Mouse (Mus musculus): ENCODE measurements around the gene 1700025B11Rik. TPM values are rescaled to one million over a fixed set of nuclear protein-coding genes. Genes with fewer than 3 reads are reported as not detected.

Gene 1700025B11Rik
- polyA plus RNA-seq (2015; fragmentation: Nextera tagmentation; extraction: Ambion mirVana), result not detected in 2 replicates

GRCm38 (mm10) chr15:77561792-77562191 lies at the start of gene 1700025B11Rik:
TSS of gene 1700025B11Rik (minus strand) at chr15:77561892.

GRCm38 (mm10) chr15:77598958-77599357 lies 37.3 kb upstream of the 1700025B11Rik start, which contains the start of gene Gm36245:
TSS of gene Gm36245 (plus strand) at chr15:77599258.

GRCm38 (mm10) chr15:77595961-77596360 lies 34.3 kb upstream of the 1700025B11Rik start, which contains the start of gene Apol10b:
TSS of gene Apol10b (minus strand) at chr15:77596125.

GRCm38 (mm10) chr15:77533216-77533615 lies 28.5 kb downstream of the 1700025B11Rik start, which contains the start of gene Apol7c:
TSS of gene Apol7c (minus strand) at chr15:77533316.

Other genes with a start within 250 kb of the 1700025B11Rik start
- gene Apol7a, start 162.8 kb downstream of the 1700025B11Rik start, polyA plus RNA-seq (2015; fragmentation: Nextera tagmentation; extraction: Ambion mirVana), result 0.88 and 1.2 TPM in 2 replicates
- gene Apol9a, start 150.8 kb downstream of the 1700025B11Rik start, polyA plus RNA-seq (2015; fragmentation: Nextera tagmentation; extraction: Ambion mirVana), result 1.2 and 2.3 TPM in 2 replicates
- gene Apol7b, start 114.4 kb downstream of the 1700025B11Rik start, polyA plus RNA-seq (2015; fragmentation: Nextera tagmentation; extraction: Ambion mirVana), result not detected in 2 replicates
- not detected in 2 replicates for gene Apol10a, start 84.8 kb downstream of the 1700025B11Rik start, polyA plus RNA-seq (2015; fragmentation: Nextera tagmentation; extraction: Ambion mirVana)
- gene Apol11a, start 53.6 kb downstream of the 1700025B11Rik start, polyA plus RNA-seq (2015; fragmentation: Nextera tagmentation; extraction: Ambion mirVana), result not detected in 2 replicates
- gene Apol7c, start 28.6 kb downstream of the 1700025B11Rik start, polyA plus RNA-seq (2015; fragmentation: Nextera tagmentation; extraction: Ambion mirVana), result not detected in 2 replicates
- gene Apol10b, start 34.2 kb upstream of the 1700025B11Rik start, polyA plus RNA-seq (2015; fragmentation: Nextera tagmentation; extraction: Ambion mirVana), result 0.65 TPM in 1 of 2 replicates, not detected in the other
- not detected in 2 replicates for gene Gm36245, start 37.4 kb upstream of the 1700025B11Rik start, polyA plus RNA-seq (2015; fragmentation: Nextera tagmentation; extraction: Ambion mirVana)
- 0.21 and 0.39 TPM in 2 replicates for gene Apol11b, start 81.4 kb upstream of the 1700025B11Rik start, polyA plus RNA-seq (2015; fragmentation: Nextera tagmentation; extraction: Ambion mirVana)
- 0.06 TPM in 1 of 2 replicates, not detected in the other for gene Apol7e, start 137.0 kb upstream of the 1700025B11Rik start, polyA plus RNA-seq (2015; fragmentation: Nextera tagmentation; extraction: Ambion mirVana)
- 1.2 and 1.8 TPM in 2 replicates for gene Apol9b, start 167.1 kb upstream of the 1700025B11Rik start, polyA plus RNA-seq (2015; fragmentation: Nextera tagmentation; extraction: Ambion mirVana)
- 0.86 TPM in 1 of 2 replicates, not detected in the other for gene Apol8, start 195.1 kb upstream of the 1700025B11Rik start, polyA plus RNA-seq (2015; fragmentation: Nextera tagmentation; extraction: Ambion mirVana)

Measured in adrenal gland, postnatal 0 days (tissue).